Mouse (Mus musculus): ENCODE results near the gene Zbed6. TPM values are rescaled to one million over a fixed set of nuclear protein-coding genes. Genes with fewer than 3 reads are reported as not detected.

Zbed6 gene
- polyA plus RNA-seq, 1 experiment from 2014 or later = not detected

DNA sequence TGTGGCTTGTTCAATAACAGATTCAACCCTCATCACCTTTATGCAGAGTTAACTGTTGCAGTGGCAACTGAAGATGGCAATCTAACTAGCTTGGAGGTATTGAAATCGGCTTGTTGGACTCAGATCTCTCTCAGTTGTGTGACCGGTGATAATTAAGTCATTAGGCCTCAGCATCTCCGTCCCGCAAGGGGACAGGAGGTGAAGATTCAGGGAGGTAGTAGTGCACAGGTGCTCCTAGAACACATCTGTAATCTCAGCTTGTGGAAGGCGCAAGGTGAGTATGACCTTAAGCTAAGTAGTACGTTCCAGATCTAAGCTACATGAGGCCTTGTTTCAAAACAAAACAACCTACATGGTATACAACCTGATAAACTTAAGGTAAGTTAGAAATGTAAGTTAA, 50.1 kb downstream of the Zbed6 start:
- H3K4me2 ChIP-seq (replicated peaks) = peak overlapping the region; percentile 13; the same call in 1 of the 2 replicates
- H3K27me3 ChIP-seq = no peaks in the 10 kb centered on the region
- peak overlapping the region; percentile 65; the same call in 1 of the 2 replicates for H3K4me3 ChIP-seq
- H3K4me1 ChIP-seq = peaks cover 21% of the 10 kb centered on the region
- 59% methylated on average over 6 of the region's 6 CpGs for WGBS
- no peak overlapping the region for H3K27ac ChIP-seq (replicated peaks)
- H3K9me3 ChIP-seq = no peaks in the 10 kb centered on the region
- no peak overlapping the region for H3K9ac ChIP-seq (replicated peaks)
- peaks cover 27% of the 10 kb centered on the region for H3K36me3 ChIP-seq
- ATAC-seq (replicated peaks) = peak; percentile 29; the same call in 1 of the 2 replicates

GRCm38 (mm10) chr1:133609771-133610502, 50.7 kb downstream of the Zbed6 start, which contains the start of gene Snrpe:
Gene Snrpe, minus strand, starts transcription at chr1:133610291.
- Histone ChIP-seq H3K36me3 (peaks cover 33% of the 10 kb centered on the region), H3K4me3 (peak within 1 kb of the TSS; percentile 65), H3K4me2 (replicated peaks) (peak within 1 kb of the TSS; percentile 65), H3K9me3 (no peaks in the 10 kb centered on the region), H3K4me1 (peaks cover 21% of the 10 kb centered on the region), H3K27me3 (no peaks in the 10 kb centered on the region), H3K9ac (replicated peaks) (peak within 1 kb of the TSS; percentile 74), H3K27ac (replicated peaks) (peak within 1 kb of the TSS; percentile 91)
- peak; percentile 99 for ATAC-seq (replicated peaks)
- under 1% methylated on average over 73 of the region's 73 CpGs for WGBS

Other genes with a start within 250 kb of the Zbed6 start
- gene Sox13, start 236.5 kb downstream of the Zbed6 start, polyA plus RNA-seq (2015; fragmentation: Nextera tagmentation; extraction: Ambion mirVana) = 4.6 and 5.1 TPM in 2 replicates
- gene Snrpe, start 50.6 kb downstream of the Zbed6 start, polyA plus RNA-seq (2015; fragmentation: Nextera tagmentation; extraction: Ambion mirVana) = 550 and 591 TPM in 2 replicates
- gene Gm38394, start 433 bp upstream of the Zbed6 start, polyA plus RNA-seq (2015; fragmentation: Nextera tagmentation; extraction: Ambion mirVana) = 3.6 TPM in 2 replicates
- not detected in 2 replicates for gene Lax1, start 29.2 kb upstream of the Zbed6 start, polyA plus RNA-seq (2015; fragmentation: Nextera tagmentation; extraction: Ambion mirVana)
- gene Atp2b4, start 140.2 kb upstream of the Zbed6 start, polyA plus RNA-seq (2015; fragmentation: Nextera tagmentation; extraction: Ambion mirVana) = 8.6 and 10.4 TPM in 2 replicates
- gene Optc, start 247.1 kb upstream of the Zbed6 start, polyA plus RNA-seq (2015; fragmentation: Nextera tagmentation; extraction: Ambion mirVana) = 1.6 and 2.2 TPM in 2 replicates

All from forebrain, embryonic 15.5 days (tissue).